Comparison of ENCODE assay signal across 26 mouse cellular contexts in genomic region chr9:77556435-77556834, GRCm38 (mm10). TPM values are rescaled to one million over a fixed set of nuclear protein-coding genes. Genes with fewer than 3 reads are reported as not detected.
DNase-seq lines count a peak whose midpoint lies in the region; ATAC-seq and TF ChIP-seq lines count a peak whose summit lies in the region.
"Had no signal": no experiment of that assay in that cellular context is flagged by ENCODE, and none has a peak within 500 bp of the region (broad histone marks: within the 10 kb centered on the region; RNA-seq: fewer than 3 reads in every experiment).

No protein-coding gene starts in this region.

- H3K4me2 ChIP-seq in lung, embryonic 16.5 days (ENCODE audit: low read depth, low read length): no peak overlapping the region
- H3K4me2 ChIP-seq in intestine, postnatal 0 days (replicated peaks; ENCODE audit: low read depth): peak overlapping the region; percentile 21; the same call in 1 of the 2 replicates
- H3K4me2 ChIP-seq in stomach, postnatal 0 days (replicated peaks; ENCODE audit: low read depth): no peak overlapping the region
- H3K4me2 ChIP-seq: embryonic facial prominence, embryonic 15.5 days; heart, embryonic 11.5 days; heart, embryonic 15.5 days; hindbrain, embryonic 14.5 days had no signal

- peaks cover 4% of the 10 kb centered on the region; the same call in 1 of the 2 replicates for H3K4me1 ChIP-seq in heart, embryonic 10.5 days
- H3K4me1 ChIP-seq in lung, embryonic 16.5 days (replicated peaks; ENCODE audit: control insufficient read depth, insufficient read depth, low read length): no peaks in the 10 kb centered on the region
- H3K4me1 ChIP-seq in intestine, postnatal 0 days (replicated peaks; ENCODE audit: control insufficient read depth, insufficient read depth, low read length): no peaks in the 10 kb centered on the region; the same call in 1 of the 2 replicates
- no peaks in the 10 kb centered on the region for H3K4me1 ChIP-seq in stomach, postnatal 0 days (replicated peaks; ENCODE audit: control insufficient read depth, insufficient read depth)
- H3K4me1 ChIP-seq: embryonic facial prominence, embryonic 15.5 days; forebrain, embryonic 10.5 days; heart, embryonic 15.5 days; hindbrain, embryonic 10.5 days had no signal

- no peak for TF ChIP-seq CTCF in intestine, postnatal 0 days (IDR thresholded peaks at IDR 0.05; ENCODE audit: low read depth)
- TF ChIP-seq CTCF in stomach, postnatal 0 days (IDR thresholded peaks at IDR 0.05; ENCODE audit: low read depth): no peak

- H3K4me3 ChIP-seq in heart, embryonic 10.5 days: no peak overlapping the region
- no peak overlapping the region for H3K4me3 ChIP-seq in lung, embryonic 16.5 days (ENCODE audit: low read length)
- no peak overlapping the region for H3K4me3 ChIP-seq in intestine, postnatal 0 days (ENCODE audit: low read depth, low read length)
- H3K4me3 ChIP-seq in stomach, postnatal 0 days (ENCODE audit: low read depth, low read length): no peak overlapping the region
- H3K4me3 ChIP-seq: embryonic facial prominence, embryonic 15.5 days; erythroblast, embryonic 14.5 days; forebrain, embryonic 10.5 days; gastrocnemius, adult 2 months; heart, embryonic 15.5 days; hindbrain, embryonic 10.5 days had no signal

- 55% methylated on average over 9 of the region's 9 CpGs for WGBS in heart, embryonic 10.5 days
- 64% methylated on average over 9 of the region's 9 CpGs for WGBS in lung, embryonic 16.5 days
- 42% methylated on average over 9 of the region's 9 CpGs for WGBS in intestine, postnatal 0 days
- 72% methylated on average over 9 of the region's 9 CpGs for WGBS in stomach, postnatal 0 days

- H3K27ac ChIP-seq in heart, embryonic 10.5 days: no peak overlapping the region
- H3K27ac ChIP-seq in lung, embryonic 16.5 days (ENCODE audit: low read length): no peak overlapping the region
- peak overlapping the region; percentile 96 for H3K27ac ChIP-seq in intestine, postnatal 0 days (ENCODE audit: low read depth, low read length)
- peak overlapping the region; percentile 59; the same call in 1 of the 2 replicates for H3K27ac ChIP-seq in stomach, postnatal 0 days (replicated peaks)
- H3K27ac ChIP-seq: embryonic facial prominence, embryonic 15.5 days; forebrain, embryonic 10.5 days; gastrocnemius, adult 2 months; heart, embryonic 15.5 days; hindbrain, embryonic 10.5 days; hindbrain, embryonic 14.5 days had no signal

- peak; percentile 85 for DNase-seq in heart, adult 11 months
- DNase-seq in heart, embryonic 10.5 days (ENCODE audit: low spot score): no peak
- no peak for DNase-seq in lung, postnatal 14 days
- peak; percentile 53 for DNase-seq in stomach, postnatal 0 days (ENCODE audit: low spot score)
- no peak for DNase-seq in thymus, postnatal 25 days
- DNase-seq: adrenal gland, postnatal 25 days; B cell, adult 2 months; cerebellum, adult 2 months; cerebellum, postnatal 14 days; embryo, embryonic 11 days; gastrocnemius, adult 2 months; gastrocnemius, postnatal 25 days had no signal

- H3K9me3 ChIP-seq in heart, embryonic 10.5 days: no peaks in the 10 kb centered on the region
- H3K9me3 ChIP-seq in lung, embryonic 16.5 days (ENCODE audit: control insufficient read depth, low read length): no peaks in the 10 kb centered on the region
- H3K9me3 ChIP-seq in intestine, postnatal 0 days (ENCODE audit: control insufficient read depth): no peaks in the 10 kb centered on the region
- H3K9me3 ChIP-seq in stomach, postnatal 0 days (ENCODE audit: control insufficient read depth, low read length): no peaks in the 10 kb centered on the region
- H3K9me3 ChIP-seq: embryonic facial prominence, embryonic 15.5 days; heart, embryonic 15.5 days; hindbrain, embryonic 10.5 days had no signal

- no peaks in the 10 kb centered on the region for H3K27me3 ChIP-seq in heart, embryonic 10.5 days (ENCODE audit: insufficient read depth, poor library complexity, severe bottlenecking)
- no peaks in the 10 kb centered on the region for H3K27me3 ChIP-seq in lung, embryonic 16.5 days (ENCODE audit: control insufficient read depth, insufficient read depth, low read depth, low read length)
- no peaks in the 10 kb centered on the region for H3K27me3 ChIP-seq in intestine, postnatal 0 days (replicated peaks; ENCODE audit: control insufficient read depth, insufficient read depth, low read length)
- no peaks in the 10 kb centered on the region for H3K27me3 ChIP-seq in stomach, postnatal 0 days (ENCODE audit: control insufficient read depth, insufficient read depth, low read length)
- H3K27me3 ChIP-seq: embryonic facial prominence, embryonic 15.5 days; heart, embryonic 15.5 days had no signal

- no peaks in the 10 kb centered on the region for H3K36me3 ChIP-seq in heart, embryonic 10.5 days
- H3K36me3 ChIP-seq in lung, embryonic 16.5 days (ENCODE audit: control insufficient read depth, insufficient read depth, low read length): no peaks in the 10 kb centered on the region
- no peaks in the 10 kb centered on the region for H3K36me3 ChIP-seq in intestine, postnatal 0 days (ENCODE audit: control insufficient read depth, insufficient read depth)
- no peaks in the 10 kb centered on the region for H3K36me3 ChIP-seq in stomach, postnatal 0 days (ENCODE audit: control insufficient read depth, insufficient read depth, low read length)
- H3K36me3 ChIP-seq: embryonic facial prominence, embryonic 15.5 days; forebrain, embryonic 10.5 days; heart, embryonic 15.5 days; hindbrain, embryonic 10.5 days had no signal

- H3K9ac ChIP-seq in lung, embryonic 16.5 days (ENCODE audit: low read length): no peak overlapping the region
- peak overlapping the region; percentile 31; the same call in 1 of the 2 replicates for H3K9ac ChIP-seq in intestine, postnatal 0 days (ENCODE audit: low read depth, low read length)
- no peak overlapping the region for H3K9ac ChIP-seq in stomach, postnatal 0 days (ENCODE audit: low read length)
- H3K9ac ChIP-seq: embryonic facial prominence, embryonic 15.5 days; heart, embryonic 15.5 days; hindbrain, embryonic 14.5 days had no signal

- no peak for TF ChIP-seq EP300 in stomach, postnatal 0 days (optimal IDR thresholded peaks at IDR 0.05)

- ATAC-seq in lung, embryonic 16.5 days (ENCODE audit: low read depth): peak; percentile 52; the same call in 1 of the 2 replicates
- ATAC-seq in intestine, postnatal 0 days: peak; percentile 93
- ATAC-seq in stomach, postnatal 0 days (ENCODE audit: low FRiP score, low TSS enrichment): peak; percentile 94
- ATAC-seq in megakaryocyte, adult 5-6 weeks (ENCODE audit: poor library complexity, severe bottlenecking): no peak
- ATAC-seq: activated CD4-positive, CD25-positive, alpha-beta regulatory T cell, adult 4 months; CD4-positive, CD25-positive, alpha-beta regulatory T cell, adult 4 months; forebrain, embryonic 14.5 days; Patski had no signal

RNA-seq across cellular contexts. Expression of gene Lrrc1, which starts 11.8 kb away (rescaled TPM):
- polyA plus RNA-seq in heart, embryonic 10.5 days (2016; fragmentation: Nextera tagmentation; extraction: Ambion mirVana): 11.6 and 13.5 TPM in 2 replicates
- polyA plus RNA-seq in lung, embryonic 16.5 days (2015; fragmentation: Nextera tagmentation; extraction: Ambion mirVana): 10.3 and 11.7 TPM in 2 replicates
- 21.6 and 22.3 TPM in 2 replicates for polyA plus RNA-seq in intestine, postnatal 0 days (2015; fragmentation: Nextera tagmentation; extraction: Ambion mirVana)
- polyA plus RNA-seq in stomach, postnatal 0 days (2015; fragmentation: Nextera tagmentation; extraction: Ambion mirVana): 14.9 and 16.2 TPM in 2 replicates
- 1.8 and 3.9 TPM in 2 replicates for total RNA-seq in megakaryocyte, adult 5-6 weeks (2015)
- total RNA-seq in megakaryocyte, adult 5-6 weeks (2017): 1.7 and 5.0 TPM in 2 replicates

Comparison
In these comparisons a context has a peak if more than half of its experiments do, and no peak if none do; other contexts are left out.
1. DNase-seq: peak in heart, adult 11 months (single experiment) and stomach, postnatal 0 days (single experiment); none in heart, embryonic 10.5 days (single experiment), lung, postnatal 14 days (single experiment) and thymus, postnatal 25 days (single experiment).
2. H3K27ac ChIP-seq: peak in intestine, postnatal 0 days (single experiment) and stomach, postnatal 0 days (single experiment); none in heart, embryonic 10.5 days (single experiment) and lung, embryonic 16.5 days (single experiment).